Mouse (Mus musculus) myocyte (in vitro differentiated cells): Measurements from ENCODE around the gene Fzr1. TPM values are rescaled to one million over a fixed set of nuclear protein-coding genes. Genes with fewer than 3 reads are reported as not detected.

Source experiments
- H3K27me3 ChIP-seq: one replicate; pipeline ENCODE4 v1.6.1; 2011; ENCODE audit not compliant: control insufficient read depth, insufficient read depth, insufficient read length
- H3K36me3 ChIP-seq: one replicate; pipeline ENCODE4 v1.6.1; 2011; ENCODE audit not compliant: control insufficient read depth, insufficient read depth
- H3K4me2 ChIP-seq: one replicate; pipeline ENCODE4 v1.6.1; 2011; ENCODE audit warnings: low read depth, control low read depth
- H3K4me3 ChIP-seq: one replicate; pipeline ENCODE4 v1.5.1; 2011; ENCODE audit warnings: mild to moderate bottlenecking, control low read depth, moderate library complexity
- H3K79me2 ChIP-seq: one replicate; pipeline ENCODE4 v1.6.1; 2011; ENCODE audit not compliant: control insufficient read depth, insufficient read depth
- H3ac ChIP-seq: one replicate; pipeline ENCODE4 v1.6.1; 2011; ENCODE audit not compliant: control insufficient read depth, insufficient read length
- CEBPB ChIP-seq: IDR thresholded peaks from 2 replicates; pipeline ENCODE4 v1.6.1; 2011; ENCODE audit warnings: mild to moderate bottlenecking, moderate library complexity; ENCODE audit not compliant: poor library complexity, insufficient read depth, severe bottlenecking
- E2F4 ChIP-seq: IDR thresholded peaks from one replicate; pipeline ENCODE4 v1.6.1; 2011; ENCODE audit warnings: mild to moderate bottlenecking, control low read depth, moderate library complexity; ENCODE audit not compliant: insufficient read depth
- MAX ChIP-seq: IDR thresholded peaks from one replicate; pipeline ENCODE4 v1.6.1; 2011; ENCODE audit warnings: low read depth, mild to moderate bottlenecking, control low read depth
- MYOD1 ChIP-seq, 3 experiments: IDR thresholded peaks; one replicate each; pipeline ENCODE4 v1.6.1; 2011; ENCODE audit warnings: control low read depth in 2 of 3, low read depth in 2 of 3, mild to moderate bottlenecking in 2 of 3, moderate library complexity in 1 of 3; ENCODE audit not compliant: insufficient read length in 2 of 3, control insufficient read depth in 1 of 3
- MYOG ChIP-seq, 3 experiments: IDR thresholded peaks; one replicate each; pipeline ENCODE4 v1.6.1; 2011; ENCODE audit warnings: control low read depth in 2 of 3, low read depth in 2 of 3, mild to moderate bottlenecking in 2 of 3; ENCODE audit not compliant: insufficient read length in 2 of 3, control insufficient read depth in 1 of 3, insufficient read depth in 1 of 3
- POLR2A ChIP-seq: IDR thresholded peaks from one replicate; pipeline ENCODE4 v1.6.1; 2011; ENCODE audit warnings: low read depth, mild to moderate bottlenecking, control low read depth, moderate library complexity; ENCODE audit not compliant: insufficient read length
- POLR2AphosphoS2 ChIP-seq: IDR thresholded peaks from one replicate; pipeline ENCODE4 v1.6.1; 2011; ENCODE audit warnings: low read depth, control low read depth; ENCODE audit not compliant: insufficient read length
- REST ChIP-seq: IDR thresholded peaks from one replicate; pipeline ENCODE4 v1.6.1; 2011; ENCODE audit warnings: mild to moderate bottlenecking, control low read depth, moderate library complexity; ENCODE audit not compliant: insufficient read depth, insufficient read length
- SRF ChIP-seq: IDR thresholded peaks from one replicate; pipeline ENCODE4 v1.6.1; 2011; ENCODE audit warnings: low read depth; ENCODE audit not compliant: control insufficient read depth, insufficient read length
- TCF12 ChIP-seq: IDR thresholded peaks from one replicate; pipeline ENCODE4 v1.6.1; 2011; ENCODE audit warnings: mild to moderate bottlenecking, control low read depth; ENCODE audit not compliant: poor library complexity, insufficient read depth, severe bottlenecking
- TCF3 ChIP-seq: IDR thresholded peaks from one replicate; pipeline ENCODE4 v1.6.1; 2011; ENCODE audit warnings: low read depth, control low read depth; ENCODE audit not compliant: insufficient read length
- USF1 ChIP-seq: IDR thresholded peaks from one replicate; pipeline ENCODE4 v1.6.1; 2011; ENCODE audit warnings: low read depth, mild to moderate bottlenecking, control low read depth, moderate library complexity
- polyA plus RNA-seq: library from polyadenylated mRNA; unstranded; fragments of >200 nt; fragmentation: generic; extraction: Trizol; gene quantifications from one replicate; pipeline ENCODE4 v1.2.1, GENCODE M21; 2012; ENCODE audit warnings: missing spikeins

The Fzr1 gene
- polyA plus RNA-seq, 1 experiment, result 42.0 TPM

DNA sequence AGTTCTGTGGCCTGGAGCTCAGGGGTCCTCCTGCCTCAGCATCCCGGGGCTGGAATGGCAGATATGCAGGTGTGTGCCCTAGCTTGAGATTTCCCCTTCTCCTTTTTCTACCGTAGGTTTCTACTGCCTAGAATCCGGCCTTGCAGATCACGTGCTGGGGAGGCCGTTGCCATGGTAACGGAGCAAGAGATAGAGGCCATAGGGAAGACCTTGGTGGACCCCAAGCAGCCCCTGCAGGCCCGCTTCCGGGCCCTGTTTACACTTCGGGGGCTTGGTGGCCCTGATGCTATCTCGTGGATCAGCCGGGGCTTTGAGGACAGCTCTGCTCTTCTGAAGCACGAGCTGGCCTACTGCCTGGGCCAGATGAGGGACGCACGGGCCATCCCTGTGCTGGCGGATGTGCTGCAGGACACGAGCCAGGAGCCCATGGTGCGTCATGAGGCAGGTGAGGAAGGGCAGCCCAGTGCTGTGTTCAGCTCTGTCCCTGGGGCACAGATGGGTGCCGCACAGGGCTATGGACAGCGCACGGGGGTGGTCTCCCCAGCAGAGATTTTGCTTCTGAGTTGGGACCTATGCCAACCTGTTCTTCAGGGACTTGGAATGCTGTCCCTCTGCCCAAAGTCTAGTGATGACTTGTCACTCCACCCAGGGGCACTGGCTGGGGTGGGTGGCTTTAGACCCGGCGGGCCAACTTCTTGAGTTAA is 7.4 kb upstream of the Fzr1 start:
- peak overlapping the region; percentile 95 for H3K4me3 ChIP-seq
- H3K27me3 ChIP-seq, result no peaks in the 10 kb centered on the region
- peaks cover 17% of the 10 kb centered on the region for H3K36me3 ChIP-seq
- TF ChIP-seq SRF (no peak), MYOG (IDR thresholded peaks at IDR 0.05; ENCODE audit: control insufficient read depth in 1 of 3, insufficient read depth in 1 of 3, insufficient read length in 2 of 3, low read depth in 2 of 3) (no peak), TCF12 (no peak), POLR2A (no peak), TCF3 (no peak), CEBPB (no peak), POLR2AphosphoS2 (no peak), E2F4 (no peak), REST (no peak), USF1 (no peak), MYOD1 (IDR thresholded peaks at IDR 0.05; ENCODE audit: control insufficient read depth in 1 of 3, insufficient read length in 2 of 3, low read depth in 2 of 3) (no peak), MAX (no peak)
- H3ac ChIP-seq, result peak overlapping the region; percentile 55
- peak overlapping the region; percentile 88 for H3K4me2 ChIP-seq
- peaks cover 16% of the 10 kb centered on the region for H3K79me2 ChIP-seq

DNA sequence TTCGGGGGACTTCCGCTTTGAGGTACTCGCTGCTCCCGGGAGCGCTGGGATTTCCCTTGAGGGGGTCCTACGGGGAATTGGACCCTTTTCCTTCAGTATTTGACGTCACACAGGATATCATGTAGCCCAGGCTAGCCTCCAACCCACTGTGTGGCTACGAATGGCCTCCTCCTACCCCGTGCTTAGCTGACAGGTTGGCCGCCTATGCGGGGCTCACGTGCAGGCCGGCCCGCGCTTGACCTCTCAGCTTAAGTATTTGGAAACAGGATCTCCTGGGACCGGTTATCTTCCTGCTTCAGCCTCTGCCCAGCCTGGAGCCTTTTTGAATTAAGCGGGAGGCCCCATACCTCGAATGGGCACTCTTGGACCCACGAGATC is 6.3 kb upstream of the Fzr1 start:
- Histone ChIP-seq H3K79me2 (peaks cover 16% of the 10 kb centered on the region), H3ac (peak overlapping the region; percentile 55), H3K4me3 (peak overlapping the region; percentile 95), H3K27me3 (no peaks in the 10 kb centered on the region), H3K4me2 (peak overlapping the region; percentile 88), H3K36me3 (peaks cover 17% of the 10 kb centered on the region)
- peak; percentile 14 for TF ChIP-seq POLR2AphosphoS2
- TF ChIP-seq POLR2A, result no peak

DNA sequence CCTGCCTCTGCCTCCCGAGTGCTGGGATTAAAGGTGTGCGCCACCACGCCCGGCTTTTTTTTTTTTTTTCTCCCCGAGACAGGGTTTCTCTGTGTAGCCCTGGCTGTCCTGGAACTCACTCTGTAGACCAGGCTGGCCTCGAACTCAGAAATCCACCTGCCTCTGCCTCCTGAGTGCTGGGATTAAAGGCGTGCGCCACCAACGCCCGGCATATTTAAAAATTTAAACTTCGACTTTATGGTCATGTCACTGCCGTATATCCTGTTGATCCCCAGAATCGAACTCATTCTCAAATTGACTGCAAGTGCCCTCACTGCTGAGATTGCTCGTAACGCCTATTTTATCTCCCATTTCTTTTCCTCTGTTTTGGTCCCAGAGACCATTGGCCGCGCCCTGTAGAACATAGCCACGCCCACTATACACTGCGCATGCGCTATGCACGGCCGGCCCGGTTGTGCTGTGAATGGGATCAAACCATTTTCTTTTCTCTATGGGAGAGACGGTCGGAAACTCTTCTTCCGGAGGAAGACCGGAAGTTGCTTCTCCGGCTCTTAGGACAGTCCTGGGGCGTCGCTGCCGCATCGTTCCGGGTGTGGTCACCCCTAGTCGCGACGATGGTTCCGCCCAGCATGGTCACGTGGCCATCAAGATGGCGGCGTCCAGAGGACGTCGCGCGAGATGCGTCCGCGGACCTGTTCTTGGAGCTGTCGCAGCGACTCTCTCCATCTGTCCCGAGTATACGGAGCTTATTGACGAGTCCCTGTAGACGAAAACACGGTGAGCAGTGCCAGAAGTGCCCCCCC is 5.7 kb upstream of the Fzr1 start, which contains the start of the genes Dohh and Gm48551:
Gene Dohh, plus strand, starts transcription at position 627 of the 803 bp plus-strand sequence.
Gene Gm48551, plus strand, starts transcription at position 665 of the 803 bp plus-strand sequence.
- Histone ChIP-seq H3K4me2 (peak within 1 kb of the TSS; percentile 88), H3K27me3 (no peaks in the 10 kb centered on the region), H3ac (peak within 1 kb of the TSS; percentile 55), H3K36me3 (peaks cover 12% of the 10 kb centered on the region), H3K79me2 (peaks cover 16% of the 10 kb centered on the region), H3K4me3 (peak within 1 kb of the TSS; percentile 95)
- TF ChIP-seq POLR2A (peak; percentile 87), MYOD1 (IDR thresholded peaks at IDR 0.05; ENCODE audit: control insufficient read depth in 1 of 3, insufficient read length in 2 of 3, low read depth in 2 of 3) (no peak), TCF3 (no peak), SRF (peak; percentile 84), CEBPB (no peak), MYOG (IDR thresholded peaks at IDR 0.05; ENCODE audit: control insufficient read depth in 1 of 3, insufficient read depth in 1 of 3, insufficient read length in 2 of 3, low read depth in 2 of 3) (peak in 1 of 3 experiments; percentile 35), POLR2AphosphoS2 (peak; percentile 47), USF1 (peak; percentile 99), REST (peak; percentile 17), TCF12 (no peak), MAX (no peak), E2F4 (no peak)

DNA sequence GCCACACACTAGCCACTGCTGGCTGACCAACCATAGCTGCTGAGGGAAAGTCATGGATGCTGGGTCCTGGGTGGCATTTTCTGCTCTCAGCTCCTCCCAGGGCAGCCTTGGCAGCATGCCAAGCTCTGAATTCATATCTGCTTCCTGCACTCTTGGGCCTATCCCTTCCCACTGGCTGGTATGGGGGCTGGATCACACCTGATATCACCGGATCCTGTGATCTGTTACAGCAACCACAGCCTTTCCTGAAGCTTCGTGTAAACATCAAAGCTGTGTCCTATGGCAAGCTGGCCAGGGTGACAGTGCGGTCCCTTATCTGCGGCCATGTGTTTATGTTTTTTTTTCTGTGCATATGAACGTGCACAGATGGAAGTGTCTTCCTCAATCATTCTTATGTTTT is 3.7 kb upstream of the Fzr1 start:
- Histone ChIP-seq H3K36me3 (peaks cover 8% of the 10 kb centered on the region), H3K79me2 (peaks cover 26% of the 10 kb centered on the region), H3K4me3 (no peak overlapping the region), H3ac (no peak overlapping the region), H3K27me3 (no peaks in the 10 kb centered on the region), H3K4me2 (no peak overlapping the region)
- TF ChIP-seq USF1 (no peak), TCF12 (no peak)

DNA sequence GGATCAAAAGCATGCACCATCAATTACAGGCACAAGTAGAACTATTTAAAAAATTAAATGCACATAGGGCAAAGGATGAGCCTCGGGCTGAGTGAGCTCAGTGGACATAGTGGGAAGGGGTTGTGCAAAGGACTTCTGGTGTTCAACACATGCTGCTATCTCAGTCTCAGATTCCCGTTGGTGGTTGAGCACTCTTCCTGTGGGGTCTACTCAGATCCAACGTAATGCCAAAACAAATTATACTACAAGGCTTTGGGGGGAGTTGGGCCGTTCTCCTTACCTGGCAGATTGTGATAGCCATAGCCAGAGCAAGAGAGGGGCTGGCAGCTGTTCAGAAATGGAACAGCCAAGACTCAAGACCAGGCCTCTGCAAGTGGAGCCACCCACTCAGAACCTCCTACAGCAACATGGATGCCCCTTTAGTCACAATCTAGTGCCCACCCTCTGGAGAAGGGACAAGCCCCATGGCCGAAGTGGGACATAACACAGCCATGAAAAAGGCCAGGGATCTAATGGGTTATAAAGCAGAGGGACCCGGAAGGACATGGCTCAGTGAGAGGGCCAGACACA is 1.6 kb upstream of the Fzr1 start:
- Histone ChIP-seq H3ac (no peak overlapping the region), H3K4me2 (no peak overlapping the region), H3K4me3 (no peak overlapping the region), H3K79me2 (peaks cover 37% of the 10 kb centered on the region), H3K27me3 (no peaks in the 10 kb centered on the region), H3K36me3 (no peaks in the 10 kb centered on the region)
- no peak for TF ChIP-seq POLR2A
- TF ChIP-seq MAX, result no peak
- no peak for TF ChIP-seq E2F4
- no peak for TF ChIP-seq SRF
- no peak for TF ChIP-seq REST
- no peak for TF ChIP-seq MYOG (IDR thresholded peaks at IDR 0.05; ENCODE audit: control insufficient read depth in 1 of 3, insufficient read depth in 1 of 3, insufficient read length in 2 of 3, low read depth in 2 of 3)
- TF ChIP-seq CEBPB, result no peak
- TF ChIP-seq POLR2AphosphoS2, result no peak
- TF ChIP-seq TCF12, result no peak
- no peak for TF ChIP-seq TCF3
- TF ChIP-seq MYOD1 (IDR thresholded peaks at IDR 0.05; ENCODE audit: control insufficient read depth in 1 of 3, insufficient read length in 2 of 3, low read depth in 2 of 3), result no peak
